Comparison of ENCODE assay signal across 8 mouse cellular contexts in the genomic region with DNA sequence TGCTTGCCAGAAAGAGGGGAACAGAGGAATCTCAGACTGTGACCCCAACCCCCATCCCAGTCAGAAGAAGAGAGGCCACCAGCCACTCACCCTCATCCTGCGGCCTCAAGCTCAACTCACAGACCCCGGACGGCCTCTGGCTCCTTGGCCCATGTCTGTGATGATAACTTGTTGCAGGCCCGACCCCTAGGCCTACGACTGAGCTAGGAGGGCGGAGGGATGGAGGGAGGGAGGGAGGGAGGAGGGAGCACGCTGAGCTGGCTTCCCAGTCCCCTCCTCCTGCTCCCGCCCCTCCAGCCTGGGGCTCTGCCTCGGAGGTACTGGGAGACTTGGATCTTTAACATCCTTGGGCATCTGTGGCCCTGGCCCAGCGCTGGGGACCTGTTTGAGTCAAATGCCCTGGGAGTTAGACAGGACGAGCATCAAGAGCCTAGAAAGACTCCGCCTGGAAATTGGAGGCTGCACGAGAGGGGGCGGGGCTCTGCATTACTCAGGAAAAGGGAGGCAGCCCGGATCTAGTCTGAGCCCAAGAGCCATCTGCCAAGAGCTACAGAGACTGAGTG. TPM values are rescaled to one million over a fixed set of nuclear protein-coding genes. Genes with fewer than 3 reads are reported as not detected.
DNase-seq lines count a peak whose midpoint lies in the region; ATAC-seq lines count a peak whose summit lies in the region.

No protein-coding gene starts in this region.

- no peaks in the 10 kb centered on the region for H3K36me3 ChIP-seq in hindbrain, embryonic 14.5 days (replicated peaks; ENCODE audit: control insufficient read depth, insufficient read depth)

- peaks cover 26% of the 10 kb centered on the region for H3K4me1 ChIP-seq in hindbrain, embryonic 14.5 days (replicated peaks; ENCODE audit: control insufficient read depth, insufficient read depth, low read length)

- peak overlapping the region; percentile 42 for H3K4me2 ChIP-seq in hindbrain, embryonic 14.5 days (replicated peaks)

- H3K4me3 ChIP-seq in hindbrain, embryonic 14.5 days (replicated peaks; ENCODE audit: low read length), result peak overlapping the region; percentile 21

- 2% methylated on average over 15 of the region's 15 CpGs for WGBS in hindbrain, embryonic 14.5 days

- H3K27me3 ChIP-seq in hindbrain, embryonic 14.5 days (ENCODE audit: control insufficient read depth, insufficient read depth, low read length), result no peaks in the 10 kb centered on the region

- peak overlapping the region; percentile 31 for H3K9ac ChIP-seq in hindbrain, embryonic 14.5 days

- 0 out of 2 replicates have a peak, but pooled peaks have one; percentile 15 for ATAC-seq in hindbrain, embryonic 14.5 days (ENCODE audit: low FRiP score)
- no peak for ATAC-seq in erythroid progenitor cell, adult 5-6 weeks (replicated peaks; ENCODE audit: low FRiP score, poor library complexity, severe bottlenecking)

- H3K9me3 ChIP-seq in hindbrain, embryonic 14.5 days (ENCODE audit: control insufficient read depth, low read length), result no peaks in the 10 kb centered on the region

- no peak overlapping the region; the same call in 1 of the 2 replicates for H3K27ac ChIP-seq in hindbrain, embryonic 14.5 days

- peak; percentile 85 for DNase-seq in MN1 (ENCODE audit: low spot score)
- peak; percentile 84 for DNase-seq in cerebellum, postnatal 10 days
- peak; percentile 72 to 73 for DNase-seq in frontal cortex, postnatal 36 days (ENCODE audit: low spot score in 2 of 2)
- DNase-seq in hindbrain, embryonic 14.5 days (ENCODE audit: low spot score), result no peak
- DNase-seq in layer of hippocampus, postnatal 25 days (ENCODE audit: extremely low spot score in 1 of 2, low spot score in 1 of 2), result peak; percentile 60 to 66
- peak; percentile 64 for DNase-seq in lung, postnatal 25 days (ENCODE audit: low spot score)
- peak; percentile 66 for DNase-seq in right cerebral cortex, postnatal 14 days

RNA-seq across cellular contexts. Expression of gene C1qtnf6, which starts 1.7 kb away (rescaled TPM):
- 9.5 and 11.0 TPM in 2 replicates for polyA plus RNA-seq in hindbrain, embryonic 14.5 days (2014; fragmentation: Nextera tagmentation; extraction: Ambion mirVana)
- total RNA-seq in layer of hippocampus, postnatal 25 days (2021), result 1 to 10 TPM; 5.3 to 5.6 TPM
- 4.3 TPM in 1 of 2 replicates, not detected in the other for total RNA-seq in erythroid progenitor cell, adult 5-6 weeks (2015; ENCODE audit: low replicate concordance)
- not detected in 2 replicates for total RNA-seq in erythroid progenitor cell, adult 5-6 weeks (2017; ENCODE audit: low replicate concordance)

RNA-seq across cellular contexts. Expression of gene Sstr3, which starts 15.0 kb away (rescaled TPM):
- 0.34 and 0.64 TPM in 2 replicates for polyA plus RNA-seq in hindbrain, embryonic 14.5 days (2014; fragmentation: Nextera tagmentation; extraction: Ambion mirVana)
- 10 to 100 TPM; 22.9 to 27.2 TPM for total RNA-seq in layer of hippocampus, postnatal 25 days (2021)
- not detected in 2 replicates for total RNA-seq in erythroid progenitor cell, adult 5-6 weeks (2015; ENCODE audit: low replicate concordance)
- not detected in 2 replicates for total RNA-seq in erythroid progenitor cell, adult 5-6 weeks (2017; ENCODE audit: low replicate concordance)

RNA-seq across cellular contexts. Expression of gene Il2rb, which starts 34.4 kb away (rescaled TPM):
- 0.14 and 0.20 TPM in 2 replicates for polyA plus RNA-seq in hindbrain, embryonic 14.5 days (2014; fragmentation: Nextera tagmentation; extraction: Ambion mirVana)
- under 1 TPM in 1 of 2 experiments, not detected in 1; 0.05 TPM for total RNA-seq in layer of hippocampus, postnatal 25 days (2021)
- 2.9 and 10.5 TPM in 2 replicates for total RNA-seq in erythroid progenitor cell, adult 5-6 weeks (2015; ENCODE audit: low replicate concordance)
- 2.2 and 3.9 TPM in 2 replicates for total RNA-seq in erythroid progenitor cell, adult 5-6 weeks (2017; ENCODE audit: low replicate concordance)

RNA-seq across cellular contexts. Expression of gene Rac2, which starts 43.1 kb away (rescaled TPM):
- 6.3 and 8.1 TPM in 2 replicates for polyA plus RNA-seq in hindbrain, embryonic 14.5 days (2014; fragmentation: Nextera tagmentation; extraction: Ambion mirVana)
- 1 to 10 TPM; 1.6 to 1.9 TPM for total RNA-seq in layer of hippocampus, postnatal 25 days (2021)
- 126 and 259 TPM in 2 replicates for total RNA-seq in erythroid progenitor cell, adult 5-6 weeks (2015; ENCODE audit: low replicate concordance)
- total RNA-seq in erythroid progenitor cell, adult 5-6 weeks (2017; ENCODE audit: low replicate concordance), result 61.6 and 79.4 TPM in 2 replicates

Comparison
In these comparisons a context has a peak if more than half of its experiments do, and no peak if none do; other contexts are left out.
1. RNA of gene Sstr3, which starts 15.0 kb away (total RNA-seq): 22.9 to 27.2 TPM in layer of hippocampus, postnatal 25 days; not detected in erythroid progenitor cell, adult 5-6 weeks; every median in the first group is over 10 times any median in the second.